Mouse (Mus musculus): Measurements from ENCODE around the gene Mymx. TPM values are rescaled to one million over a fixed set of nuclear protein-coding genes. Genes with fewer than 3 reads are reported as not detected.

Gene Mymx
- polyA plus RNA-seq, 1 experiment: not detected

GRCm38 (mm10) chr17:45599446-45600242, 2.3 kb downstream of the Mymx start, which contains the start of gene Slc29a1:
Gene Slc29a1, minus strand, starts transcription at chr17:45599606.
- WGBS: 24% methylated on average over 32 of the region's 32 CpGs
- Histone ChIP-seq H3K4me3 (replicated peaks; ENCODE audit: extremely low read depth, low read depth, low read length) (peak within 1 kb of the TSS; percentile 25), H3K4me1 (ENCODE audit: control insufficient read depth, insufficient read depth, low read length) (peaks cover 16% of the 10 kb centered on the region)
- peak; percentile 66 for DNase-seq
- TF ChIP-seq CTCF (IDR thresholded peaks at IDR 0.05; ENCODE audit: insufficient read depth, low read length) (no peak), POLR2A (IDR thresholded peaks at IDR 0.05; ENCODE audit: borderline replicate concordance, extremely low read depth, low read depth, low read length) (no peak)

GRCm38 (mm10) chr17:45598891-45599290, 3.0 kb downstream of the Mymx start:
- Histone ChIP-seq H3K4me1 (ENCODE audit: control insufficient read depth, insufficient read depth, low read length) (peaks cover 16% of the 10 kb centered on the region), H3K4me3 (replicated peaks; ENCODE audit: extremely low read depth, low read depth, low read length) (no peak overlapping the region)
- no peak for TF ChIP-seq CTCF (IDR thresholded peaks at IDR 0.05; ENCODE audit: insufficient read depth, low read length)
- no peak for TF ChIP-seq POLR2A (IDR thresholded peaks at IDR 0.05; ENCODE audit: borderline replicate concordance, extremely low read depth, low read depth, low read length)
- WGBS: 17% methylated on average over 3 of the region's 3 CpGs
- no peak for DNase-seq

- no peak for DNase-seq
- TF ChIP-seq POLR2A (IDR thresholded peaks at IDR 0.05; ENCODE audit: borderline replicate concordance, extremely low read depth, low read depth, low read length) (no peak), CTCF (IDR thresholded peaks at IDR 0.05; ENCODE audit: insufficient read depth, low read length) (no peak)
- no peak overlapping the region for H3K4me3 ChIP-seq (replicated peaks; ENCODE audit: extremely low read depth, low read depth, low read length)
- WGBS: 82% methylated on average over 2 of the region's 2 CpGs
- H3K4me1 ChIP-seq (ENCODE audit: control insufficient read depth, insufficient read depth, low read length): peaks cover 20% of the 10 kb centered on the region
Observed at GRCm38 (mm10) chr17:45598376-45598775, 3.5 kb downstream of the Mymx start.

- no peak for DNase-seq
- no peak overlapping the region for H3K4me3 ChIP-seq (replicated peaks; ENCODE audit: extremely low read depth, low read depth, low read length)
- TF ChIP-seq POLR2A (IDR thresholded peaks at IDR 0.05; ENCODE audit: borderline replicate concordance, extremely low read depth, low read depth, low read length): no peak
- no peak for TF ChIP-seq CTCF (IDR thresholded peaks at IDR 0.05; ENCODE audit: insufficient read depth, low read length)
- WGBS: 40% methylated on average over 3 of the region's 3 CpGs
- peaks cover 24% of the 10 kb centered on the region for H3K4me1 ChIP-seq (ENCODE audit: control insufficient read depth, insufficient read depth, low read length)
Observed at GRCm38 (mm10) chr17:45597787-45598186, 4.1 kb downstream of the Mymx start.

- TF ChIP-seq CTCF (IDR thresholded peaks at IDR 0.05; ENCODE audit: insufficient read depth, low read length) (peak; percentile 52), POLR2A (IDR thresholded peaks at IDR 0.05; ENCODE audit: borderline replicate concordance, extremely low read depth, low read depth, low read length) (no peak)
- H3K4me1 ChIP-seq (ENCODE audit: control insufficient read depth, insufficient read depth, low read length): peaks cover 30% of the 10 kb centered on the region
- H3K4me3 ChIP-seq (replicated peaks; ENCODE audit: extremely low read depth, low read depth, low read length): no peak overlapping the region
- peak; percentile 72 for DNase-seq
- 18% methylated on average over 11 of the region's 11 CpGs for WGBS
Observed at GRCm38 (mm10) chr17:45596631-45597396, 5.1 kb downstream of the Mymx start.

GRCm38 (mm10) chr17:45595736-45596390, 6.0 kb downstream of the Mymx start:
- TF ChIP-seq POLR2A (IDR thresholded peaks at IDR 0.05; ENCODE audit: borderline replicate concordance, extremely low read depth, low read depth, low read length) (no peak), CTCF (IDR thresholded peaks at IDR 0.05; ENCODE audit: insufficient read depth, low read length) (no peak)
- WGBS: 18% methylated on average over 23 of the region's 23 CpGs
- Histone ChIP-seq H3K4me3 (replicated peaks; ENCODE audit: extremely low read depth, low read depth, low read length) (peak overlapping the region; percentile 79), H3K4me1 (ENCODE audit: control insufficient read depth, insufficient read depth, low read length) (peaks cover 39% of the 10 kb centered on the region)
- no peak for DNase-seq

- Histone ChIP-seq H3K4me3 (replicated peaks; ENCODE audit: extremely low read depth, low read depth, low read length) (peak overlapping the region; percentile 79), H3K4me1 (ENCODE audit: control insufficient read depth, insufficient read depth, low read length) (peaks cover 42% of the 10 kb centered on the region)
- DNase-seq: peak; percentile 76
- WGBS: 1% methylated on average over 58 of the region's 58 CpGs
- TF ChIP-seq CTCF (IDR thresholded peaks at IDR 0.05; ENCODE audit: insufficient read depth, low read length) (no peak), POLR2A (IDR thresholded peaks at IDR 0.05; ENCODE audit: borderline replicate concordance, extremely low read depth, low read depth, low read length) (peak; percentile 73; the same call in 1 of the 2 replicates)
Observed at GRCm38 (mm10) chr17:45594881-45595735, 6.8 kb downstream of the Mymx start.

GRCm38 (mm10) chr17:45594195-45594594, 7.7 kb downstream of the Mymx start:
- DNase-seq: no peak
- no peak overlapping the region for H3K4me3 ChIP-seq (replicated peaks; ENCODE audit: extremely low read depth, low read depth, low read length)
- 54% methylated on average over 8 of the region's 8 CpGs for WGBS
- peaks cover 42% of the 10 kb centered on the region for H3K4me1 ChIP-seq (ENCODE audit: control insufficient read depth, insufficient read depth, low read length)
- TF ChIP-seq CTCF (IDR thresholded peaks at IDR 0.05; ENCODE audit: insufficient read depth, low read length): no peak

Measured in lung, adult 2 months (tissue).